ENCODE assay signal across 8 mouse cellular contexts in genomic region chr19:53310348-53310747, GRCm38 (mm10). TPM values are rescaled to one million over a fixed set of nuclear protein-coding genes. Genes with fewer than 3 reads are reported as not detected.
A peak's percentile ranks its signal among the peaks of the same experiment; 100 is the strongest.
DNase-seq lines count a peak whose midpoint lies in the region; ATAC-seq lines count a peak whose summit lies in the region.

Gene Mxi1, plus strand, starts transcription at chr19:53310518.

- no peaks in the 10 kb centered on the region for H3K9me3 ChIP-seq in hindbrain, embryonic 13.5 days

- H3K27me3 ChIP-seq in hindbrain, embryonic 13.5 days: no peaks in the 10 kb centered on the region

- H3K4me2 ChIP-seq in hindbrain, embryonic 13.5 days: peak within 1 kb of the TSS; percentile 80

- H3K4me1 ChIP-seq in hindbrain, embryonic 13.5 days (replicated peaks): peaks cover 26% of the 10 kb centered on the region

- H3K27ac ChIP-seq in hindbrain, embryonic 13.5 days: peak within 1 kb of the TSS; percentile 98

- peak; percentile 89 for DNase-seq in R1 (ENCODE audit: low read depth, low spot score)
- peak; percentile 92 to 94 for DNase-seq in cerebellum, postnatal 36 days
- DNase-seq in frontal cortex, postnatal 36 days (ENCODE audit: low spot score in 2 of 2): peak; percentile 78 to 89
- DNase-seq in layer of hippocampus, postnatal 25 days (ENCODE audit: extremely low spot score in 1 of 2, low spot score in 1 of 2): peak; percentile 69 to 70
- DNase-seq in lung, postnatal 14 days: peak; percentile 75
- DNase-seq in ovary, postnatal 14 days (ENCODE audit: low spot score): peak; percentile 51
- peak; percentile 60 for DNase-seq in thymus, postnatal 14 days

- H3K9ac ChIP-seq in hindbrain, embryonic 13.5 days: peak within 1 kb of the TSS; percentile 93

- peak within 1 kb of the TSS; percentile 98 for H3K4me3 ChIP-seq in hindbrain, embryonic 13.5 days

- peak; percentile 51 for ATAC-seq in hindbrain, embryonic 13.5 days (ENCODE audit: low FRiP score)

- no peaks in the 10 kb centered on the region for H3K36me3 ChIP-seq in hindbrain, embryonic 13.5 days

- WGBS in hindbrain, embryonic 13.5 days: under 1% methylated on average over 38 of the region's 38 CpGs

RNA-seq across cellular contexts. Expression of gene Mxi1, which starts in this region (rescaled TPM):
- polyA plus RNA-seq in hindbrain, embryonic 13.5 days (2015; fragmentation: Nextera tagmentation; extraction: Ambion mirVana): 39.7 and 54.5 TPM in 2 replicates
- 10 to 100 TPM; 57.7 to 68.2 TPM for total RNA-seq in layer of hippocampus, postnatal 25 days (2021)

Comparison
In these comparisons a context has a peak if more than half of its experiments do, and no peak if none do; other contexts are left out.
1. Peak in every context shown above with its lines: DNase-seq, ATAC-seq, H3K4me3 ChIP-seq and H3K27ac ChIP-seq.